Mouse (Mus musculus) kidney, embryonic 14.5 days (tissue): Measurements from ENCODE around the gene Rabgef1. TPM values are rescaled to one million over a fixed set of nuclear protein-coding genes. Genes with fewer than 3 reads are reported as not detected.

ENCODE experiments used
- ATAC-seq: fragments of 200-750 bp; cut with Nextera tagmentation; 2 replicates; pipeline ENCODE4 v1.8.0; 2017; ENCODE audit warnings: moderate number of reproducible peaks, mild to moderate bottlenecking, moderate TSS enrichment, moderate library complexity; ENCODE audit not compliant: low FRiP score, low TSS enrichment
- H3K27ac ChIP-seq: fragments of 300-500 bp; sonication (generic); 2 replicates; pipeline ENCODE4 v1.5.1; 2014; ENCODE audit warnings: low read depth, mild to moderate bottlenecking, low read length, moderate library complexity, mixed read lengths
- H3K27me3 ChIP-seq: fragments of 300-500 bp; sonication (generic); 2 replicates; pipeline ENCODE4 v1.6.1; 2014; ENCODE audit warnings: mild to moderate bottlenecking, low read length; ENCODE audit not compliant: control insufficient read depth, insufficient read depth
- H3K36me3 ChIP-seq: fragments of 300-500 bp; sonication (generic); 2 replicates; pipeline ENCODE4 v1.6.1; 2014; ENCODE audit warnings: low read length, mixed read lengths; ENCODE audit not compliant: control insufficient read depth, insufficient read depth
- H3K4me1 ChIP-seq: fragments of 300-500 bp; sonication (generic); 2 replicates; pipeline ENCODE4 v1.6.1; 2014; ENCODE audit warnings: low read length, mixed read lengths; ENCODE audit not compliant: control insufficient read depth, insufficient read depth
- H3K4me2 ChIP-seq: fragments of 300-500 bp; sonication (generic); replicated peaks from 2 replicates; pipeline ENCODE4 v1.6.1; 2014; ENCODE audit warnings: low read depth, mild to moderate bottlenecking, low read length
- H3K4me3 ChIP-seq: fragments of 300-500 bp; sonication (generic); 2 replicates; pipeline ENCODE4 v1.5.1; 2014; ENCODE audit warnings: mild to moderate bottlenecking, low read length
- H3K9ac ChIP-seq: fragments of 300-500 bp; sonication (generic); 2 replicates; pipeline ENCODE4 v1.6.1; 2014; ENCODE audit warnings: low read depth, mild to moderate bottlenecking, low read length, moderate library complexity
- H3K9me3 ChIP-seq: fragments of 300-500 bp; sonication (generic); 2 replicates; pipeline ENCODE4 v1.6.1; 2016; ENCODE audit warnings: low read length; ENCODE audit not compliant: control insufficient read depth
- WGBS: fragments of 180-500 bp; shearing (Covaris S2); extraction: QIAGEN DNeasy Blood & Tissue Kit; methylation state at CpG from one replicate; pipeline ENCODE4 v1.1.7; 2014; 5-methylcytosine and 5-hydroxymethylcytosine counted together
- polyA plus RNA-seq: library from polyadenylated mRNA; unstranded; fragments of >200 nt; fragmentation: Nextera tagmentation; extraction: Ambion mirVana; gene quantifications from 2 replicates; pipeline ENCODE4 v1.2.1, GENCODE M21; 2014

Rabgef1 gene
- 21.0 and 26.7 TPM in 2 replicates for polyA plus RNA-seq

GRCm38 (mm10) chr5:130171423-130171954 lies at the start of gene Rabgef1:
Gene Rabgef1, plus strand, starts transcription at chr5:130171798.
- WGBS: under 1% methylated on average over 57 of the region's 62 CpGs

GRCm38 (mm10) chr5:130122355-130122754 lies 49.2 kb upstream of the Rabgef1 start:
- Histone ChIP-seq H3K36me3 (no peaks in the 10 kb centered on the region; the same call in 1 of the 2 replicates), H3K4me1 (peaks cover 3% of the 10 kb centered on the region; the same call in 1 of the 2 replicates), H3K27ac (no peak overlapping the region), H3K9me3 (no peaks in the 10 kb centered on the region), H3K4me3 (no peak overlapping the region), H3K4me2 (no peak overlapping the region), H3K9ac (no peak overlapping the region), H3K27me3 (no peaks in the 10 kb centered on the region)
- 88% methylated on average over 2 of the region's 2 CpGs for WGBS
- ATAC-seq: no peak

More at GRCm38 (mm10) chr5:130171423-130171954, at the start of gene Rabgef1:
- Histone ChIP-seq H3K9me3 (no peaks in the 10 kb centered on the region), H3K4me3 (peak within 1 kb of the TSS; percentile 94), H3K27ac (peak within 1 kb of the TSS; percentile 81), H3K27me3 (no peaks in the 10 kb centered on the region), H3K9ac (peak within 1 kb of the TSS; percentile 93), H3K4me1 (peaks cover 10% of the 10 kb centered on the region), H3K36me3 (no peaks in the 10 kb centered on the region), H3K4me2 (peak within 1 kb of the TSS; percentile 81)
- peak; percentile 98 for ATAC-seq

GRCm38 (mm10) chr5:130124271-130124670 lies 47.3 kb upstream of the Rabgef1 start:
- no peak for ATAC-seq
- H3K27ac ChIP-seq: no peak overlapping the region
- WGBS: 57% methylated on average over 5 of the region's 5 CpGs

GRCm38 (mm10) chr5:130128686-130129523 lies 42.7 kb upstream of the Rabgef1 start:
- Histone ChIP-seq H3K36me3 (peaks cover 3% of the 10 kb centered on the region; the same call in 1 of the 2 replicates), H3K4me1 (0 out of 2 replicates have a peak, but pooled peaks cover 3% of the 10 kb centered on the region), H3K27ac (no peak overlapping the region), H3K4me2 (no peak overlapping the region), H3K9me3 (no peaks in the 10 kb centered on the region), H3K9ac (no peak overlapping the region), H3K4me3 (no peak overlapping the region), H3K27me3 (no peaks in the 10 kb centered on the region)
- WGBS: 60% methylated on average over 10 of the region's 11 CpGs
- no peak for ATAC-seq

More at GRCm38 (mm10) chr5:130124271-130124670, 47.3 kb upstream of the Rabgef1 start:
- Histone ChIP-seq H3K4me3 (no peak overlapping the region), H3K27me3 (no peaks in the 10 kb centered on the region), H3K36me3 (no peaks in the 10 kb centered on the region; the same call in 1 of the 2 replicates), H3K9ac (no peak overlapping the region), H3K4me2 (no peak overlapping the region), H3K4me1 (peaks cover 3% of the 10 kb centered on the region; the same call in 1 of the 2 replicates), H3K9me3 (no peaks in the 10 kb centered on the region)

- Histone ChIP-seq H3K4me2 (no peak overlapping the region), H3K9ac (no peak overlapping the region), H3K27me3 (no peaks in the 10 kb centered on the region), H3K4me3 (no peak overlapping the region), H3K4me1 (0 out of 2 replicates have a peak, but pooled peaks cover 3% of the 10 kb centered on the region), H3K36me3 (peaks cover 3% of the 10 kb centered on the region; the same call in 1 of the 2 replicates), H3K9me3 (no peaks in the 10 kb centered on the region), H3K27ac (no peak overlapping the region)
- WGBS: 90% methylated on average over 5 of the region's 5 CpGs
- ATAC-seq: no peak
Measured at GRCm38 (mm10) chr5:130129524-130129793, 42.1 kb upstream of the Rabgef1 start.

GRCm38 (mm10) chr5:130136597-130136996 lies 35.0 kb upstream of the Rabgef1 start:
- ATAC-seq: no peak
- H3K27ac ChIP-seq: no peak overlapping the region
- H3K9ac ChIP-seq: no peak overlapping the region
- WGBS: 94% methylated on average over 13 of the region's 13 CpGs
- H3K9me3 ChIP-seq: no peaks in the 10 kb centered on the region
- no peak overlapping the region for H3K4me2 ChIP-seq
- no peak overlapping the region for H3K4me3 ChIP-seq
- H3K36me3 ChIP-seq: peaks cover 7% of the 10 kb centered on the region; the same call in 1 of the 2 replicates
- H3K4me1 ChIP-seq: no peaks in the 10 kb centered on the region
- no peaks in the 10 kb centered on the region for H3K27me3 ChIP-seq

GRCm38 (mm10) chr5:130139393-130139792 lies 32.2 kb upstream of the Rabgef1 start:
- Histone ChIP-seq H3K4me1 (0 out of 2 replicates have a peak, but pooled peaks cover 4% of the 10 kb centered on the region), H3K9ac (no peak overlapping the region), H3K36me3 (peaks cover 7% of the 10 kb centered on the region; the same call in 1 of the 2 replicates), H3K4me3 (no peak overlapping the region), H3K4me2 (no peak overlapping the region), H3K27ac (no peak overlapping the region), H3K27me3 (no peaks in the 10 kb centered on the region), H3K9me3 (no peaks in the 10 kb centered on the region)
- no peak; the same call in 1 of the 2 replicates for ATAC-seq
- 27% methylated on average over 8 of the region's 8 CpGs for WGBS

- no peaks in the 10 kb centered on the region for H3K9me3 ChIP-seq
- H3K36me3 ChIP-seq: peaks cover 4% of the 10 kb centered on the region; the same call in 1 of the 2 replicates
- H3K4me2 ChIP-seq: no peak overlapping the region
- peaks cover 9% of the 10 kb centered on the region; the same call in 1 of the 2 replicates for H3K4me1 ChIP-seq
- H3K9ac ChIP-seq: no peak overlapping the region
- no peaks in the 10 kb centered on the region for H3K27me3 ChIP-seq
- H3K27ac ChIP-seq: no peak overlapping the region
- 86% methylated on average over 5 of the region's 5 CpGs for WGBS
- H3K4me3 ChIP-seq: no peak overlapping the region
- no peak for ATAC-seq
Measured at GRCm38 (mm10) chr5:130141138-130141537, 30.5 kb upstream of the Rabgef1 start.

GRCm38 (mm10) chr5:130142041-130142440 lies 29.6 kb upstream of the Rabgef1 start:
- 58% methylated on average over 4 of the region's 4 CpGs for WGBS
- Histone ChIP-seq H3K4me3 (no peak overlapping the region), H3K9me3 (no peaks in the 10 kb centered on the region), H3K4me1 (peaks cover 9% of the 10 kb centered on the region; the same call in 1 of the 2 replicates), H3K27ac (0 out of 2 replicates have a peak overlapping the region, but pooled peaks have one; percentile 11), H3K27me3 (no peaks in the 10 kb centered on the region), H3K4me2 (no peak overlapping the region), H3K9ac (no peak overlapping the region), H3K36me3 (peaks cover 2% of the 10 kb centered on the region; the same call in 1 of the 2 replicates)
- ATAC-seq: no peak
